Mouse (Mus musculus): ENCODE data around the gene Tnip1. TPM values are rescaled to one million over a fixed set of nuclear protein-coding genes. Genes with fewer than 3 reads are reported as not detected.
A peak's percentile ranks its signal among the peaks of the same experiment; 100 is the strongest.

Gene Tnip1
- polyA plus RNA-seq, 1 experiment, result 121 TPM

GRCm38 (mm10) chr11:54884197-54884828 is 78.4 kb downstream of the Tnip1 start:
- no peak for DNase-seq
- Histone ChIP-seq H3K27ac (ENCODE audit: control insufficient read depth, insufficient read depth, low read length) (no peak overlapping the region), H3K27me3 (ENCODE audit: control insufficient read depth, insufficient read depth, low read length) (no peaks in the 10 kb centered on the region), H3K36me3 (ENCODE audit: control insufficient read depth, insufficient read depth, low read length) (no peaks in the 10 kb centered on the region), H3K4me3 (ENCODE audit: control insufficient read depth, insufficient read depth, low read length) (no peak overlapping the region), H3K4me1 (replicated peaks; ENCODE audit: control insufficient read depth, insufficient read depth, low read length) (peaks cover 9% of the 10 kb centered on the region; the same call in 1 of the 2 replicates)
- WGBS, result 68% methylated on average over 5 of the region's 5 CpGs
- no peak for TF ChIP-seq CTCF (IDR thresholded peaks at IDR 0.05; ENCODE audit: borderline replicate concordance, control insufficient read depth, extremely low read depth, insufficient read depth, low read length, poor library complexity)

- Histone ChIP-seq H3K36me3 (ENCODE audit: control insufficient read depth, insufficient read depth, low read length) (no peaks in the 10 kb centered on the region), H3K4me1 (replicated peaks; ENCODE audit: control insufficient read depth, insufficient read depth, low read length) (peaks cover 9% of the 10 kb centered on the region; the same call in 1 of the 2 replicates), H3K27me3 (ENCODE audit: control insufficient read depth, insufficient read depth, low read length) (no peaks in the 10 kb centered on the region), H3K4me3 (ENCODE audit: control insufficient read depth, insufficient read depth, low read length) (no peak overlapping the region), H3K27ac (ENCODE audit: control insufficient read depth, insufficient read depth, low read length) (no peak overlapping the region)
- TF ChIP-seq POLR2A (IDR thresholded peaks at IDR 0.05; ENCODE audit: control insufficient read depth, extremely low read depth, insufficient read depth, low read length, poor library complexity), result no peak
- no peak for TF ChIP-seq CTCF (IDR thresholded peaks at IDR 0.05; ENCODE audit: borderline replicate concordance, control insufficient read depth, extremely low read depth, insufficient read depth, low read length, poor library complexity)
- no peak for DNase-seq
- 92% methylated on average over 8 of the region's 8 CpGs for WGBS
Observed at GRCm38 (mm10) chr11:54882671-54883070, 80.0 kb downstream of the Tnip1 start.

GRCm38 (mm10) chr11:54881051-54881474 is 81.7 kb downstream of the Tnip1 start:
- TF ChIP-seq CTCF (IDR thresholded peaks at IDR 0.05; ENCODE audit: borderline replicate concordance, control insufficient read depth, extremely low read depth, insufficient read depth, low read length, poor library complexity) (no peak), POLR2A (IDR thresholded peaks at IDR 0.05; ENCODE audit: control insufficient read depth, extremely low read depth, insufficient read depth, low read length, poor library complexity) (no peak)
- no peak for DNase-seq
- Histone ChIP-seq H3K4me3 (ENCODE audit: control insufficient read depth, insufficient read depth, low read length) (no peak overlapping the region), H3K27ac (ENCODE audit: control insufficient read depth, insufficient read depth, low read length) (no peak overlapping the region), H3K4me1 (replicated peaks; ENCODE audit: control insufficient read depth, insufficient read depth, low read length) (peaks cover 9% of the 10 kb centered on the region; the same call in 1 of the 2 replicates), H3K27me3 (ENCODE audit: control insufficient read depth, insufficient read depth, low read length) (no peaks in the 10 kb centered on the region), H3K36me3 (ENCODE audit: control insufficient read depth, insufficient read depth, low read length) (no peaks in the 10 kb centered on the region)
- WGBS, result 89% methylated on average over 2 of the region's 2 CpGs

GRCm38 (mm10) chr11:54879922-54880321 is 82.8 kb downstream of the Tnip1 start:
- no peaks in the 10 kb centered on the region for H3K36me3 ChIP-seq (ENCODE audit: control insufficient read depth, insufficient read depth, low read length)
- WGBS, result 93% methylated on average over 10 of the region's 10 CpGs
- no peaks in the 10 kb centered on the region for H3K27me3 ChIP-seq (ENCODE audit: control insufficient read depth, insufficient read depth, low read length)

GRCm38 (mm10) chr11:54879434-54879833 is 83.3 kb downstream of the Tnip1 start:
- 41% methylated on average over 4 of the region's 4 CpGs for WGBS
- peaks cover 2% of the 10 kb centered on the region; the same call in 1 of the 2 replicates for H3K4me1 ChIP-seq (replicated peaks; ENCODE audit: control insufficient read depth, insufficient read depth, low read length)
- TF ChIP-seq POLR2A (IDR thresholded peaks at IDR 0.05; ENCODE audit: control insufficient read depth, extremely low read depth, insufficient read depth, low read length, poor library complexity) (no peak), CTCF (IDR thresholded peaks at IDR 0.05; ENCODE audit: borderline replicate concordance, control insufficient read depth, extremely low read depth, insufficient read depth, low read length, poor library complexity) (no peak)
- no peaks in the 10 kb centered on the region for H3K27me3 ChIP-seq (ENCODE audit: control insufficient read depth, insufficient read depth, low read length)
- DNase-seq, result peak; percentile 44
- H3K4me3 ChIP-seq (ENCODE audit: control insufficient read depth, insufficient read depth, low read length), result no peak overlapping the region
- H3K27ac ChIP-seq (ENCODE audit: control insufficient read depth, insufficient read depth, low read length), result no peak overlapping the region
- H3K36me3 ChIP-seq (ENCODE audit: control insufficient read depth, insufficient read depth, low read length), result no peaks in the 10 kb centered on the region

More at GRCm38 (mm10) chr11:54879922-54880321, 82.8 kb downstream of the Tnip1 start:
- no peak for TF ChIP-seq POLR2A (IDR thresholded peaks at IDR 0.05; ENCODE audit: control insufficient read depth, extremely low read depth, insufficient read depth, low read length, poor library complexity)
- TF ChIP-seq CTCF (IDR thresholded peaks at IDR 0.05; ENCODE audit: borderline replicate concordance, control insufficient read depth, extremely low read depth, insufficient read depth, low read length, poor library complexity), result no peak
- Histone ChIP-seq H3K4me1 (replicated peaks; ENCODE audit: control insufficient read depth, insufficient read depth, low read length) (peaks cover 7% of the 10 kb centered on the region; the same call in 1 of the 2 replicates), H3K27ac (ENCODE audit: control insufficient read depth, insufficient read depth, low read length) (no peak overlapping the region), H3K4me3 (ENCODE audit: control insufficient read depth, insufficient read depth, low read length) (no peak overlapping the region)
- DNase-seq, result no peak

GRCm38 (mm10) chr11:54878893-54879292 is 83.8 kb downstream of the Tnip1 start:
- Histone ChIP-seq H3K4me1 (replicated peaks; ENCODE audit: control insufficient read depth, insufficient read depth, low read length) (no peaks in the 10 kb centered on the region; the same call in 1 of the 2 replicates), H3K36me3 (ENCODE audit: control insufficient read depth, insufficient read depth, low read length) (peaks cover 2% of the 10 kb centered on the region), H3K27ac (ENCODE audit: control insufficient read depth, insufficient read depth, low read length) (no peak overlapping the region), H3K27me3 (ENCODE audit: control insufficient read depth, insufficient read depth, low read length) (no peaks in the 10 kb centered on the region), H3K4me3 (ENCODE audit: control insufficient read depth, insufficient read depth, low read length) (no peak overlapping the region)
- no peak for DNase-seq
- no peak for TF ChIP-seq POLR2A (IDR thresholded peaks at IDR 0.05; ENCODE audit: control insufficient read depth, extremely low read depth, insufficient read depth, low read length, poor library complexity)
- no peak for TF ChIP-seq CTCF (IDR thresholded peaks at IDR 0.05; ENCODE audit: borderline replicate concordance, control insufficient read depth, extremely low read depth, insufficient read depth, low read length, poor library complexity)
- 69% methylated on average over 6 of the region's 6 CpGs for WGBS
